Mouse (Mus musculus) liver, embryonic 14.5 days (tissue): ENCODE measurements around the gene Zfp949.

Experiments used
- CTCF ChIP-seq: IDR thresholded peaks from 2 replicates; pipeline ENCODE4 v1.5.1; 2016; ENCODE audit warnings: antibody characterized with exemption, low read depth, control low read depth
- EP300 ChIP-seq: IDR thresholded peaks from 2 replicates; pipeline ENCODE4 v1.6.1; 2016; ENCODE audit warnings: antibody characterized with exemption, low read depth

DNA sequence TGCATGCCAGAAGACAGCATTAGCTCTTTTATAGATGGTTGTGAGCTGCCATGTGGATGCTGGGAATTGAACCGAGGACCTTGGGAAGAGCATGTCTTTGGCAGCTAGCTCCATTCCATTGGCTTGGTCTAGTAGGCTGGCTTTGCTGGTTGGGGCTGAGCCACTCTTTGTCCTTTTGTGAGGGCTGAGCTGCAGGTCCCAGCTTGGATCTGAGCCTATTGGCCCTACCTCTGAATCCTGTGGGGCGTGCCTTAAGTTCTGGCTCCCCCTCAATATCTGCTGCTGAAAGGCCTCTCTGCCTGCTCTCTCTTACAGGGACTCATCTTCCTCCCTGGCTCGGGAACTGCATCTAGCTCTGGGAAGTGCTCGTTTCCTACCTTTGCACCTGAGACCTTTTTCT is 10.3 kb downstream of the Zfp949 start:
- TF ChIP-seq EP300: no peak
- no peak for TF ChIP-seq CTCF
